In genomic region chr7:137034986-137035385, GRCm38 (mm10) we compare ENCODE assay signal across 28 mouse cellular contexts.
"Had no signal": no experiment of that assay in that cellular context is flagged by ENCODE, and none has a peak within 500 bp of the region (broad histone marks: within the 10 kb centered on the region; RNA-seq: fewer than 3 reads in every experiment).

No protein-coding gene starts in this region.

- H3K27me3 ChIP-seq: limb, embryonic 15.5 days; liver, embryonic 12.5 days; liver, embryonic 13.5 days; liver, embryonic 15.5 days; lung, embryonic 15.5 days; megakaryocyte, embryonic 14.5 days; midbrain, embryonic 12.5 days; midbrain, embryonic 15.5 days had no signal

- DNase-seq: left cerebral cortex, postnatal 4 days; liver; liver, embryonic 13.5 days; liver, postnatal 0 days; lung, adult 18-20 months; lung, adult 2 months; lung, embryonic 14.5 days; lung, postnatal 10 days; lung, postnatal 14 days; lung, postnatal 36 days; lung, postnatal 4 days; midbrain, embryonic 14.5 days had no signal

- H3K9me3 ChIP-seq: limb, embryonic 10.5 days; limb, embryonic 15.5 days; liver, embryonic 15.5 days; lung, embryonic 15.5 days; midbrain, embryonic 10.5 days; midbrain, embryonic 13.5 days; midbrain, embryonic 15.5 days had no signal

- H3K27ac ChIP-seq: limb, embryonic 10.5 days; limb, embryonic 12.5 days; limb, embryonic 13.5 days; limb, embryonic 15.5 days; liver, embryonic 12.5 days; liver, embryonic 13.5 days; liver, embryonic 14.5 days; liver, embryonic 15.5 days; lung, embryonic 15.5 days; macrophage; midbrain, embryonic 10.5 days; midbrain, embryonic 12.5 days; midbrain, embryonic 13.5 days; midbrain, embryonic 15.5 days; neural tube, embryonic 12.5 days had no signal

- H3K4me1 ChIP-seq: liver, embryonic 12.5 days; liver, embryonic 13.5 days; liver, embryonic 15.5 days; megakaryocyte, embryonic 14.5 days had no signal

- H3K4me3 ChIP-seq: limb, embryonic 10.5 days; limb, embryonic 12.5 days; limb, embryonic 13.5 days; limb, embryonic 15.5 days; liver, embryonic 12.5 days; liver, embryonic 13.5 days; liver, embryonic 15.5 days; lung, embryonic 15.5 days; megakaryocyte, embryonic 14.5 days; midbrain, embryonic 10.5 days; midbrain, embryonic 12.5 days; midbrain, embryonic 13.5 days; midbrain, embryonic 15.5 days; myocyte; neural tube, embryonic 12.5 days had no signal

- H3K36me3 ChIP-seq: limb, embryonic 10.5 days; limb, embryonic 12.5 days; limb, embryonic 13.5 days; limb, embryonic 15.5 days; liver, embryonic 12.5 days; liver, embryonic 13.5 days; liver, embryonic 15.5 days; lung, embryonic 15.5 days; midbrain, embryonic 10.5 days; midbrain, embryonic 12.5 days; midbrain, embryonic 13.5 days; midbrain, embryonic 15.5 days; neural tube, embryonic 12.5 days had no signal
